ENCODE assay signal across 9 mouse cellular contexts in the genomic region with DNA sequence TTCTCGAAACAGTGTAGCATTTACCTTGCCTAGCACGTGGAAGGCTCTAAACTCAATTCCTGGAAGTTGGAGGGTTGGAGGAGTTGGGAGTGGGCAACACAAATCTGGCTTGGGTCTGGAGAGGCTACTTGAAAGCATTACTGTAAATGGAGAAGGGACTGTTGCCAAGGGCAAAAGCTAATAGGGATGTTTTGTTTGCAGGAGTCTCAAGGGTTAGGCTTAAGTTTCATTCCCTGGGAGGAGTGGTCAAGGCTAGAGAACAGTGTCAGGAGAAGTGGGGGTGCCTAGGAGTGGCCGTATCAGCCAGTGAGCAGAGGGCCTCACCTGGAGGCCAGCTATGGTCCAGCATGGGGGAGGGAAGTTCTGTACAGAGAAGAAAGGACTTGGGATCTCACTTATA. TPM values are rescaled to one million over a fixed set of nuclear protein-coding genes. Genes with fewer than 3 reads are reported as not detected.
DNase-seq lines count a peak whose midpoint lies in the region; ATAC-seq and TF ChIP-seq lines count a peak whose summit lies in the region.
"Had no signal": no experiment of that assay in that cellular context is flagged by ENCODE, and none has a peak within 500 bp of the region (broad histone marks: within the 10 kb centered on the region; RNA-seq: fewer than 3 reads in every experiment).

No protein-coding gene starts in this region.

- H3K4me2 ChIP-seq in heart, postnatal 0 days (ENCODE audit: low read depth, low read length): no peak overlapping the region
- H3K4me2 ChIP-seq in embryonic facial prominence, embryonic 15.5 days (replicated peaks): peak overlapping the region; percentile 13; the same call in 1 of the 2 replicates
- H3K4me2 ChIP-seq in forebrain, embryonic 12.5 days: no peak overlapping the region

- peak overlapping the region; percentile 66 for H3K27ac ChIP-seq in heart, postnatal 0 days (ENCODE audit: low read depth)
- H3K27ac ChIP-seq in embryonic facial prominence, embryonic 15.5 days (replicated peaks): peak overlapping the region; percentile 71
- no peak overlapping the region for H3K27ac ChIP-seq in forebrain, embryonic 12.5 days

- TF ChIP-seq EP300 in heart, postnatal 0 days (IDR thresholded peaks at IDR 0.05; ENCODE audit: low read depth): no peak

- no peak for DNase-seq in heart, postnatal 0 days (ENCODE audit: low spot score)
- DNase-seq in heart, adult 18-20 months: no peak
- DNase-seq in R1 (ENCODE audit: low read depth, low spot score): peak; percentile 15
- peak; percentile 90 for DNase-seq in lung, postnatal 25 days (ENCODE audit: low spot score)
- DNase-seq in right cerebral cortex, postnatal 4 days: no peak
- DNase-seq in right cerebral cortex, postnatal 14 days: no peak
- DNase-seq: left cerebral cortex, postnatal 4 days had no signal

- peaks cover 45% of the 10 kb centered on the region for H3K4me1 ChIP-seq in heart, postnatal 0 days (ENCODE audit: control insufficient read depth, insufficient read depth)
- H3K4me1 ChIP-seq in embryonic facial prominence, embryonic 15.5 days: peaks cover 29% of the 10 kb centered on the region
- 0 out of 2 replicates have a peak, but pooled peaks cover 1% of the 10 kb centered on the region for H3K4me1 ChIP-seq in forebrain, embryonic 12.5 days

- no peak overlapping the region; the same call in 1 of the 2 replicates for H3K9ac ChIP-seq in heart, postnatal 0 days (replicated peaks; ENCODE audit: low read depth, low read length)
- H3K9ac ChIP-seq in embryonic facial prominence, embryonic 15.5 days: no peak overlapping the region
- no peak overlapping the region for H3K9ac ChIP-seq in forebrain, embryonic 12.5 days

- H3K4me3 ChIP-seq in heart, postnatal 0 days (ENCODE audit: low read depth, low read length): no peak overlapping the region
- no peak overlapping the region for H3K4me3 ChIP-seq in embryonic facial prominence, embryonic 15.5 days (replicated peaks)
- no peak overlapping the region for H3K4me3 ChIP-seq in forebrain, embryonic 12.5 days (replicated peaks)

- no peaks in the 10 kb centered on the region for H3K9me3 ChIP-seq in heart, postnatal 0 days (replicated peaks; ENCODE audit: control insufficient read depth, low read length)
- H3K9me3 ChIP-seq in embryonic facial prominence, embryonic 15.5 days (replicated peaks): no peaks in the 10 kb centered on the region
- no peaks in the 10 kb centered on the region; the same call in 1 of the 2 replicates for H3K9me3 ChIP-seq in forebrain, embryonic 12.5 days

- no peak for TF ChIP-seq CTCF in heart, postnatal 0 days (IDR thresholded peaks at IDR 0.05; ENCODE audit: low read depth)

- H3K27me3 ChIP-seq in heart, postnatal 0 days (ENCODE audit: control insufficient read depth, insufficient read depth, low read length): no peaks in the 10 kb centered on the region
- no peaks in the 10 kb centered on the region for H3K27me3 ChIP-seq in embryonic facial prominence, embryonic 15.5 days
- no peaks in the 10 kb centered on the region for H3K27me3 ChIP-seq in forebrain, embryonic 12.5 days

- WGBS in heart, postnatal 0 days: 44% methylated on average over 3 of the region's 3 CpGs
- WGBS in embryonic facial prominence, embryonic 15.5 days: 33% methylated on average over 3 of the region's 3 CpGs
- 78% methylated on average over 3 of the region's 3 CpGs for WGBS in forebrain, embryonic 12.5 days

- peaks cover 17% of the 10 kb centered on the region for H3K36me3 ChIP-seq in heart, postnatal 0 days (replicated peaks; ENCODE audit: control insufficient read depth, insufficient read depth, low read length)
- peaks cover 18% of the 10 kb centered on the region for H3K36me3 ChIP-seq in embryonic facial prominence, embryonic 15.5 days
- H3K36me3 ChIP-seq in forebrain, embryonic 12.5 days (replicated peaks): peaks cover 21% of the 10 kb centered on the region

- no peak for ATAC-seq in heart, postnatal 0 days (ENCODE audit: insufficient read depth, low read depth)
- peak; percentile 51; the same call in 1 of the 2 replicates for ATAC-seq in embryonic facial prominence, embryonic 15.5 days (ENCODE audit: insufficient number of reproducible peaks, low FRiP score, low TSS enrichment, low read depth)
- ATAC-seq in forebrain, embryonic 12.5 days (ENCODE audit: low FRiP score): no peak

RNA-seq across cellular contexts. Expression of gene Scarb2, which starts 18.2 kb away (rescaled TPM):
- total RNA-seq in heart, postnatal 0 days (2014; rRNA removed; ENCODE audit: low replicate concordance): 121 and 148 TPM in 2 replicates
- 26.0 and 28.9 TPM in 2 replicates for polyA plus RNA-seq in heart, postnatal 0 days (2015; fragmentation: Nextera tagmentation; extraction: Ambion mirVana)
- 10 to 100 TPM; 79.5 to 88.4 TPM for total RNA-seq in heart, adult 18-20 months (2021)
- polyA plus RNA-seq in embryonic facial prominence, embryonic 15.5 days (2015; fragmentation: Nextera tagmentation; extraction: Ambion mirVana): 11.9 and 12.4 TPM in 2 replicates
- 16.6 and 17.9 TPM in 2 replicates for polyA plus RNA-seq in forebrain, embryonic 12.5 days (2016; fragmentation: Nextera tagmentation; extraction: Ambion mirVana)

RNA-seq across cellular contexts. Expression of gene Nup54, which starts 53.4 kb away (rescaled TPM):
- total RNA-seq in heart, postnatal 0 days (2014; rRNA removed; ENCODE audit: low replicate concordance): 14.2 and 35.0 TPM in 2 replicates
- 21.1 and 22.0 TPM in 2 replicates for polyA plus RNA-seq in heart, postnatal 0 days (2015; fragmentation: Nextera tagmentation; extraction: Ambion mirVana)
- total RNA-seq in heart, adult 18-20 months (2021): 10 to 100 TPM; 19.1 to 21.9 TPM
- 38.9 and 40.0 TPM in 2 replicates for polyA plus RNA-seq in embryonic facial prominence, embryonic 15.5 days (2015; fragmentation: Nextera tagmentation; extraction: Ambion mirVana)
- polyA plus RNA-seq in forebrain, embryonic 12.5 days (2016; fragmentation: Nextera tagmentation; extraction: Ambion mirVana): 57.3 and 58.4 TPM in 2 replicates

Comparison
In these comparisons a context has a peak if more than half of its experiments do, and no peak if none do; other contexts are left out.
1. DNase-seq: peak in R1 (single experiment) and lung, postnatal 25 days (single experiment); none in heart, postnatal 0 days (single experiment), heart, adult 18-20 months (0 of 2), right cerebral cortex, postnatal 4 days (single experiment) and right cerebral cortex, postnatal 14 days (single experiment).